Comparison of ENCODE assay signal across 8 mouse cellular contexts in the genomic region with DNA sequence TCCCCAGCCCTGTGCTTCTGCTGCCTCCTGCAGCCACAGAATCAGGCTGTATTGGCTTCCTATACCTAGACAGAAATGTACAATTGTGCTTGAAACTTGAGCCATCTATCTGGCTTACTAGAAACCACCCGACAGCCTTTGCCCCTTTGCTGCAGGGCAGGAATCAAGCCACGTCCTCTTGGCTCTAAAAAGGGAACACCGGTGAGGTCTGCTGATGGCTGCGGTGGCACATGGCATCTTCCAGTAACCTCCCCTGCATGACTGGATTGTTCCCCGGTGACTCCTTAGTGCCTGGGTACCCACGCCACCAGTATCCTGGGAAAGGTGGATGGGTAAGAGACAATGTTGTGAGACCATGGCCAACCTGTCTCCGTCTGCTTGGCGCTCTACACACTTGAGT. TPM values are rescaled to one million over a fixed set of nuclear protein-coding genes. Genes with fewer than 3 reads are reported as not detected.
DNase-seq lines count a peak whose midpoint lies in the region; ATAC-seq and TF ChIP-seq lines count a peak whose summit lies in the region.
"Had no signal": no experiment of that assay in that cellular context is flagged by ENCODE, and none has a peak within 500 bp of the region (broad histone marks: within the 10 kb centered on the region; RNA-seq: fewer than 3 reads in every experiment).

No protein-coding gene starts in this region.

- H3K27ac ChIP-seq in heart, postnatal 0 days (ENCODE audit: low read depth): peak overlapping the region; percentile 49; the same call in 1 of the 2 replicates
- H3K27ac ChIP-seq in embryonic facial prominence, embryonic 15.5 days (replicated peaks): no peak overlapping the region
- peak overlapping the region; percentile 77; the same call in 1 of the 2 replicates for H3K27ac ChIP-seq in kidney, embryonic 15.5 days
- H3K27ac ChIP-seq in midbrain, embryonic 15.5 days: no peak overlapping the region

- intact Hi-C loops in heart, postnatal 25 days (cut with DNase I): no loop called here

- no peak overlapping the region for H3K4me2 ChIP-seq in heart, postnatal 0 days (ENCODE audit: low read depth, low read length)
- peak overlapping the region; percentile 93; the same call in 1 of the 2 replicates for H3K4me2 ChIP-seq in embryonic facial prominence, embryonic 15.5 days (replicated peaks)
- H3K4me2 ChIP-seq in kidney, embryonic 15.5 days: peak overlapping the region; percentile 89
- peak overlapping the region; percentile 90 for H3K4me2 ChIP-seq in midbrain, embryonic 15.5 days

- no peaks in the 10 kb centered on the region for H3K9me3 ChIP-seq in heart, postnatal 0 days (replicated peaks; ENCODE audit: control insufficient read depth, low read length)
- no peaks in the 10 kb centered on the region for H3K9me3 ChIP-seq in embryonic facial prominence, embryonic 15.5 days (replicated peaks)
- H3K9me3 ChIP-seq in kidney, embryonic 15.5 days (replicated peaks): no peaks in the 10 kb centered on the region
- H3K9me3 ChIP-seq in midbrain, embryonic 15.5 days: no peaks in the 10 kb centered on the region

- H3K36me3 ChIP-seq in heart, postnatal 0 days (replicated peaks; ENCODE audit: control insufficient read depth, insufficient read depth, low read length): peaks cover 8% of the 10 kb centered on the region; the same call in 1 of the 2 replicates
- peaks cover 12% of the 10 kb centered on the region; the same call in 1 of the 2 replicates for H3K36me3 ChIP-seq in embryonic facial prominence, embryonic 15.5 days
- peaks cover 14% of the 10 kb centered on the region for H3K36me3 ChIP-seq in kidney, embryonic 15.5 days
- H3K36me3 ChIP-seq in midbrain, embryonic 15.5 days (replicated peaks): no peaks in the 10 kb centered on the region

- H3K4me1 ChIP-seq in heart, postnatal 0 days (ENCODE audit: control insufficient read depth, insufficient read depth): peaks cover 51% of the 10 kb centered on the region
- peaks cover 82% of the 10 kb centered on the region for H3K4me1 ChIP-seq in embryonic facial prominence, embryonic 15.5 days
- H3K4me1 ChIP-seq in kidney, embryonic 15.5 days: peaks cover 97% of the 10 kb centered on the region
- peaks cover 88% of the 10 kb centered on the region for H3K4me1 ChIP-seq in midbrain, embryonic 15.5 days

- no peak for DNase-seq in heart, postnatal 0 days (ENCODE audit: low spot score)
- no peak for DNase-seq in heart, postnatal 25 days (ENCODE audit: low spot score)
- no peak for DNase-seq in adrenal gland, adult 2 months
- no peak for DNase-seq in adrenal gland, postnatal 4 days (ENCODE audit: low spot score in 2 of 2)
- DNase-seq: heart, postnatal 14 days had no signal

- WGBS in heart, postnatal 0 days: 60% methylated on average over 8 of the region's 8 CpGs
- WGBS in embryonic facial prominence, embryonic 15.5 days: 68% methylated on average over 8 of the region's 8 CpGs
- WGBS in kidney, embryonic 15.5 days: 68% methylated on average over 8 of the region's 8 CpGs
- 86% methylated on average over 8 of the region's 8 CpGs for WGBS in midbrain, embryonic 15.5 days

- H3K4me3 ChIP-seq in heart, postnatal 0 days (ENCODE audit: low read depth, low read length): no peak overlapping the region
- H3K4me3 ChIP-seq in embryonic facial prominence, embryonic 15.5 days (replicated peaks): no peak overlapping the region
- peak overlapping the region; percentile 24; the same call in 1 of the 2 replicates for H3K4me3 ChIP-seq in kidney, embryonic 15.5 days (replicated peaks)
- peak overlapping the region; percentile 91; the same call in 1 of the 2 replicates for H3K4me3 ChIP-seq in midbrain, embryonic 15.5 days

- no peak for TF ChIP-seq EP300 in heart, postnatal 0 days (IDR thresholded peaks at IDR 0.05; ENCODE audit: low read depth)

- ATAC-seq in heart, postnatal 0 days (ENCODE audit: insufficient read depth, low read depth): no peak
- ATAC-seq in embryonic facial prominence, embryonic 15.5 days (ENCODE audit: insufficient number of reproducible peaks, low FRiP score, low TSS enrichment, low read depth): no peak
- no peak for ATAC-seq in kidney, embryonic 15.5 days (replicated peaks; ENCODE audit: low FRiP score)
- no peak for ATAC-seq in midbrain, embryonic 15.5 days (replicated peaks)

- H3K9ac ChIP-seq in heart, postnatal 0 days (replicated peaks; ENCODE audit: low read depth, low read length): no peak overlapping the region
- no peak overlapping the region for H3K9ac ChIP-seq in embryonic facial prominence, embryonic 15.5 days
- no peak overlapping the region for H3K9ac ChIP-seq in kidney, embryonic 15.5 days
- no peak overlapping the region for H3K9ac ChIP-seq in midbrain, embryonic 15.5 days

- H3K27me3 ChIP-seq in heart, postnatal 0 days (ENCODE audit: control insufficient read depth, insufficient read depth, low read length): no peaks in the 10 kb centered on the region
- H3K27me3 ChIP-seq in embryonic facial prominence, embryonic 15.5 days: no peaks in the 10 kb centered on the region
- H3K27me3 ChIP-seq in kidney, embryonic 15.5 days: no peaks in the 10 kb centered on the region
- H3K27me3 ChIP-seq in midbrain, embryonic 15.5 days (replicated peaks): no peaks in the 10 kb centered on the region

- no peak for TF ChIP-seq CTCF in heart, postnatal 0 days (IDR thresholded peaks at IDR 0.05; ENCODE audit: low read depth)

RNA-seq across cellular contexts. Expression of gene Hs6st1, which starts 5.4 kb away (rescaled TPM):
- 31.5 and 39.8 TPM in 2 replicates for total RNA-seq in heart, postnatal 0 days (2014; rRNA removed; ENCODE audit: low replicate concordance)
- polyA plus RNA-seq in heart, postnatal 0 days (2015; fragmentation: Nextera tagmentation; extraction: Ambion mirVana): 2.7 and 3.2 TPM in 2 replicates
- 10 to 100 TPM; 23.0 to 23.1 TPM for total RNA-seq in heart, postnatal 25 days (2021)
- polyA plus RNA-seq in embryonic facial prominence, embryonic 15.5 days (2015; fragmentation: Nextera tagmentation; extraction: Ambion mirVana): 8.3 and 11.2 TPM in 2 replicates
- polyA plus RNA-seq in kidney, embryonic 15.5 days (2015; fragmentation: Nextera tagmentation; extraction: Ambion mirVana): 7.2 and 7.5 TPM in 2 replicates
- polyA plus RNA-seq in midbrain, embryonic 15.5 days (2015; fragmentation: Nextera tagmentation; extraction: Ambion mirVana): 26.1 and 29.6 TPM in 2 replicates
- 100 to 1,000 TPM in 1 of 2 experiments, 10 to 100 TPM in 1; 75.1 to 135 TPM for total RNA-seq in adrenal gland, adult 2 months (2021)
- polyA plus RNA-seq in adrenal gland, adult 2 months (2012; rRNA removed): 153 and 231 TPM in 2 replicates
- 10 to 100 TPM; 79.2 to 89.3 TPM for total RNA-seq in adrenal gland, postnatal 4 days (2021)

Comparison
In these comparisons a context has a peak if more than half of its experiments do, and no peak if none do; other contexts are left out.
1. H3K27ac ChIP-seq: peak in heart, postnatal 0 days (single experiment) and kidney, embryonic 15.5 days (single experiment); none in embryonic facial prominence, embryonic 15.5 days (single experiment) and midbrain, embryonic 15.5 days (single experiment).
2. H3K4me3 ChIP-seq: peak in kidney, embryonic 15.5 days (single experiment) and midbrain, embryonic 15.5 days (single experiment); none in heart, postnatal 0 days (single experiment) and embryonic facial prominence, embryonic 15.5 days (single experiment).